Mouse (Mus musculus) liver, adult (tissue): ENCODE data around the gene Cd37.

ENCODE experiments used
- GATA4 ChIP-seq: IDR thresholded peaks from 2 replicates; pipeline ENCODE4 v1.6.1; 2014; ENCODE audit warnings: mild to moderate bottlenecking, low read length; ENCODE audit not compliant: insufficient replicate concordance

The Cd37 gene

GRCm38 (mm10) chr7:45224826-45225225 lies 14.1 kb downstream of the Cd37 start:
- no peak for TF ChIP-seq GATA4

GRCm38 (mm10) chr7:45221680-45222079 lies 17.2 kb downstream of the Cd37 start:
- TF ChIP-seq GATA4: no peak

DNA sequence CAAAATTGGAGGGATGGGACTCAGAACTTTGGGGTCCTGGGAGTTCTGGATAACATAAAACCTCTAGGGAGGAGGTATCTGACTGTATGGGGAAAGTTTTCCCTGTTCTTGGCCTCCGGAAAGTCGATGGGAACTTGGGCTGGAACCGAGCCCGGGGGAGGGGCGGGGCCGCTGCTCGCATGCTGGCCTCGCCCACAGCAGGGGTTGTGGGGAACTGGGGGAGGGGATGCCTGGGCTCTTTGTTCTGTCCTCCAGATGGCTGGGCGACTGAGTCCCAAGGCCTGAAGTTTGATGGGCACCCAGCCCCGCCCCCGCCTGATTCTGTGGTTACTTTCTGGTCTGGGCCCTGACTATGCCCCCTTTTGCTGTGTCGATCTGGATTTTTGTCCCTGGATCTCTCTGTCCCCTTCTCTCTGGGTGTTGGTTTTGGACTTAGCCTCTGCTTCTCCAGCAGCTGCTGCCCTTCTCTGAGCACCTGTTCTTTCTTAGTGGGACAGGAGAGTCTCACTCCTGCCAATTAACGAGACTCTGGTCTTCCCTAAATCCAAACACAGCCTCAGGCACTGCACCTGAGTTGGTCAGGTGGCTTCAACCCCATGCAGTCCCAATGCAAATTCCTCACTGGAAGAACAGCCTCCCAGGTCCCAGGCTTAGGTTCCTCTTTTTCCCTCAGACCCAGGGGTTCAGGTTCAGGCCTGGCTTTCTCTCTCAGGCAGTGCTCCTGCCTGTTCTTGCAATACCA lies 22.3 kb downstream of the Cd37 start:
- TF ChIP-seq GATA4: no peak

- no peak for TF ChIP-seq GATA4
These were observed 23.1 kb downstream of the Cd37 start, which contains the start of gene Tead2 for GRCm38 (mm10) chr7:45215673-45216441. Tead2 (plus strand) TSS chr7:45215753.

GRCm38 (mm10) chr7:45213708-45214107 lies 25.2 kb downstream of the Cd37 start:
- TF ChIP-seq GATA4: no peak

- no peak for TF ChIP-seq GATA4
These were observed 26.6 kb downstream of the Cd37 start for GRCm38 (mm10) chr7:45212356-45212755.

- no peak for TF ChIP-seq GATA4
These were observed 27.1 kb downstream of the Cd37 start, which contains the start of gene Dkkl1 for GRCm38 (mm10) chr7:45211851-45212251. Dkkl1 (minus strand) TSS chr7:45212147.

DNA sequence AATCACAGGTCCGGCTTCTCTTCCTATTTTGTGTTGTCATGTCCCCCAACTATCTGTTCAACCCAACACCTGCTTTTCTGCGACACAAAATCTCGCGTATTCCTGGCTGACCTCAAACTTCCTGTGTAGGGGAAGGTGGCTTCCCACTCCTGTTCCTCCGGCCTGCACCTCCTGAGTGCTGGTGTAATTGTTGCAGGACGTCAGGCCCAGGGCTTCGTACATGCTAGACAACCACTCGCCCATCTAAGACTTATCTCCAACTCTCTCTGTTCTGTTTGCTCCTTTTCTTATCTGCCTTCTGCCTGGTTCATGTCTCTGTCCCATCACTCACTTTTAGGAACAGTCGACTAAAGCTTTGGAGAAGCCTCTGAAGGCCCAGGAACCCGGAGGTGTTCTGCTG lies 27.8 kb downstream of the Cd37 start:
- no peak for TF ChIP-seq GATA4

DNA sequence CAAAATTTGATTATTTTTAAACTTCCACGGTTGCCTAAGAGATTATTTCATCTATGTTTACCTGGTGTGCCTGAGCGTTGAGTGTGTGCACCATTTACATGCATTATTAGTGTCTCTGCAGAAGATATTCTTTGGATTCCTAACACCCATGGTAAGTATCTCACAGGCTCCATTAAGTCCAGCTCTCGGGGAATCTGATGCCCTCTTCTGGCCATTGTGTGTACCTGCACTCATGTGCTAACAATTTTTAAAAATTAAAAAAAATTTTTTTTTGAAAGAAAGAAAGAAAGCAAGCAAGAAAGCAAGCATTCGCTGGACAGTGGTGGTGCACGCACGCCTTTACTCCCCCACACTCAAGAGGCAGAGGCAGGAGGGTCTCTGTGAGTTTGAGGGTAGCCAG lies 30.7 kb downstream of the Cd37 start:
- TF ChIP-seq GATA4: no peak

- no peak for TF ChIP-seq GATA4
These were observed 34.4 kb downstream of the Cd37 start, which contains the start of gene Ccdc155 for GRCm38 (mm10) chr7:45204380-45205143. Ccdc155 (minus strand) TSS chr7:45204892.

DNA sequence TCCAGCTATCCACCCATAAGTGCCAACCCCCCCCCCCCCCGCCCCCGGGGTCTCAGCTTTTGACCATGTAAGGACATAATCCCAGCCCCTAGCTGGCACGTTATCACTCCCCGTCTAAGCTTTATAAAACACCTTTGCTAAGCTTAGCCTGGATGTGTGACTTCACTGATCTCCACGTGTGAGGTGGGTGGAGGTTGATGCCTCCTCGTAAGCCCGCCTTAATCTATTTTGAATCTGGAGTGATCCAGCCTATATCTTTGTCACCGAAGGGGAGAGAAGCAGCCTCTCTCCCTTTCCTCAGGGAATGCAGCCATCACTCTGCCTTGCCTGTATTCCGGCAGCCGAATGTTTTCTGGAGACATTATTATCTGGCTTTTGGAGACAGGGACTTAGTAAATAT lies 36.3 kb downstream of the Cd37 start:
- no peak for TF ChIP-seq GATA4

DNA sequence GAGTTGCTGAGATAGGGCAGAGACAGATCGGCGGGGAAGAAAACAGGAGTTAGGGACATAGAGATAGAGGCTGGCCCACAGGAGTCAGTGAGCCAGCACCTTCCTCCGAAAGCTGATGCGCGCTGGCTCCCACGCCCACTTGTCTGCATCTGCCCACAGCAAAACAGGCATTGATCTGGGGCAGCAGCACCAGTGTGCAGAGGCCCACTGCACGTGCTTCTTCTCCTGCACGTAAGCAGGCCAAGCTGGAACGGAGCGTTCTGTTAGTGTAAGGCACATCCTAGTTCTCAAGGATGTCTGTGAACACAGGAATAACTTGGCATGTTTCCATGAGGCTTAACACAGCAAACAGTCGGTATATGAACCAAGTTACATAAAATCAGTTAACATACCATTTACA lies 40.0 kb downstream of the Cd37 start:
- no peak for TF ChIP-seq GATA4

DNA sequence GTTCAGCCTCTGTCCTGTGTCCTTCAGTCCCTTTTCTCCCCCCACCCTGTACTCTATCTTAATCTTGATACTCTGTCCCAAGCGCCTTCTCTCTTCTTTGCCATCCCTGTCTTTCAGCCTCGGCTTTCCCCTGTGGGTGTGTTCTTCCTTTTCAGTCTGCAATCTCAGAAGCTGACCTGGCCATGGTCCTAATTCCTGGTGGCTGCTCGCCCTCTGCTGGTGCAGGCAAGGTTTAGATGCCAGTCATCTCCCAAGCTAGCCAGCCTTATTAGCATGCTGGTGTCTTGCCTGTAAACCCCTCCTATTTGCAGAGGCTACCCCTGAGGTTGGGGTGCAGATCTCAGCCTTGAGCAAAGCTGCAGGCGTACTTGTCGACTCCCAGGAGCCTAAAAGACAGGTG lies 40.5 kb downstream of the Cd37 start:
- no peak for TF ChIP-seq GATA4

- no peak for TF ChIP-seq GATA4
These were observed 41.9 kb downstream of the Cd37 start for GRCm38 (mm10) chr7:45196994-45197393.

DNA sequence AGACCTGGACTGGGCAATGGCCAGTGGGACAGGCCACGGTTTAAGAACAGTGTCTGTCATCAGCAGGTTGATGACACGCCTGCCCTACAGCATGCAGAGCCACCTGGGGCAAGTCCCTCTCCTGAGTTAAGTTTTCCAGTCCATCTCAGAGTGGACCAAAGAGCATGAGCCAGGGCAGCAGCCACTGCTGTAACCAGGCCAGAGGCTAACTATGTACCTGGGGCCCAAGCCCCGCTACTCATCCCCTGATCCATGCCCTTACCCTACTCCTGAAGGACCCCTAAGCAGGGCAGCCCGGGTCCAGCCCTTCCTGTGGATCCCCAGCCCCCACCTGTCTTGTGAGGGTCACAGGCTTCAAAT lies 42.8 kb downstream of the Cd37 start:
- TF ChIP-seq GATA4: no peak
